26 mouse cellular contexts compared by ENCODE assay signal in genomic region chr17:75333759-75334158, GRCm38 (mm10).
"Had no signal": no experiment of that assay in that cellular context is flagged by ENCODE, and none has a peak within 500 bp of the region (broad histone marks: within the 10 kb centered on the region; RNA-seq: fewer than 3 reads in every experiment).

No protein-coding gene starts in this region.

- H3K9me3 ChIP-seq: heart, embryonic 15.5 days; hindbrain, embryonic 10.5 days; hindbrain, embryonic 12.5 days; kidney, embryonic 15.5 days; limb, embryonic 10.5 days; limb, embryonic 12.5 days; liver, embryonic 13.5 days; liver, embryonic 15.5 days had no signal

- H3K4me3 ChIP-seq: heart, adult 2 months; heart, embryonic 13.5 days; heart, embryonic 15.5 days; hindbrain, embryonic 10.5 days; hindbrain, embryonic 12.5 days; kidney, embryonic 15.5 days; layer of hippocampus, adult 2 months; left cerebral cortex, adult 2 months; limb, embryonic 10.5 days; limb, embryonic 12.5 days; liver, embryonic 13.5 days; liver, embryonic 15.5 days had no signal

- H3K36me3 ChIP-seq: hindbrain, embryonic 10.5 days; hindbrain, embryonic 12.5 days; limb, embryonic 10.5 days; liver, embryonic 13.5 days; liver, embryonic 15.5 days had no signal

- H3K9ac ChIP-seq: heart, embryonic 13.5 days; heart, embryonic 15.5 days; hindbrain, embryonic 12.5 days; hindbrain, embryonic 14.5 days; kidney, embryonic 15.5 days; limb, embryonic 12.5 days; liver, embryonic 13.5 days; liver, embryonic 15.5 days had no signal

- H3K27ac ChIP-seq: heart, adult 2 months; heart, embryonic 13.5 days; heart, embryonic 15.5 days; hindbrain, embryonic 10.5 days; hindbrain, embryonic 12.5 days; hindbrain, embryonic 14.5 days; kidney, embryonic 15.5 days; kidney, postnatal 0 days; layer of hippocampus, adult 2 months; left cerebral cortex, adult 2 months; limb, embryonic 10.5 days; limb, embryonic 12.5 days; liver, embryonic 13.5 days; liver, embryonic 15.5 days had no signal

- ATAC-seq: hindbrain, embryonic 16.5 days; inflammation-experienced regulatory T-cells, adult 6 months had no signal

- H3K4me1 ChIP-seq: heart, embryonic 13.5 days; heart, embryonic 15.5 days; hindbrain, embryonic 10.5 days; hindbrain, embryonic 12.5 days; kidney, embryonic 15.5 days; limb, embryonic 10.5 days; limb, embryonic 12.5 days; liver, embryonic 13.5 days; liver, embryonic 15.5 days had no signal

- H3K4me2 ChIP-seq: heart, embryonic 13.5 days; heart, embryonic 15.5 days; hindbrain, embryonic 12.5 days; hindbrain, embryonic 14.5 days; kidney, embryonic 15.5 days; limb, embryonic 12.5 days; liver, embryonic 11.5 days; liver, embryonic 13.5 days; liver, embryonic 15.5 days had no signal

- H3K27me3 ChIP-seq: heart, embryonic 13.5 days; heart, embryonic 15.5 days; hindbrain, embryonic 12.5 days; kidney, embryonic 15.5 days; limb, embryonic 12.5 days; liver, embryonic 13.5 days; liver, embryonic 15.5 days had no signal

- DNase-seq: gastrocnemius, postnatal 14 days; gastrocnemius, postnatal 36 days; heart, adult 2 months; heart, postnatal 4 days; kidney, adult 11 months; kidney, adult 2 months; kidney, adult 9 months; kidney, postnatal 25 days; kidney, postnatal 4 days; liver; liver, embryonic 13.5 days had no signal
